Mouse (Mus musculus) limb, embryonic 14.5 days (tissue): ENCODE results near the gene Sh2b2. TPM values are rescaled to one million over a fixed set of nuclear protein-coding genes. Genes with fewer than 3 reads are reported as not detected.

Experiments used
- ATAC-seq: fragments of 200-750 bp; cut with Nextera tagmentation; 2 replicates; pipeline ENCODE4 v1.8.0; 2017; ENCODE audit warnings: low read depth, moderate number of reproducible peaks, moderate TSS enrichment; ENCODE audit not compliant: low FRiP score
- DNase-seq: peaks from one replicate; pipeline ENCODE4 v3.0.0-alpha.2; 2015; ENCODE audit warnings: low spot score
- H3K27ac ChIP-seq: fragments of 300-500 bp; sonication (generic); replicated peaks from 2 replicates; pipeline ENCODE4 v1.5.1; 2014; ENCODE audit warnings: low read depth, mild to moderate bottlenecking, low read length, moderate library complexity, mixed read lengths
- H3K27me3 ChIP-seq: fragments of 300-500 bp; sonication (generic); 2 replicates; pipeline ENCODE4 v1.6.1; 2014; ENCODE audit warnings: low read length, mixed read lengths; ENCODE audit not compliant: control insufficient read depth, insufficient read depth
- H3K36me3 ChIP-seq: fragments of 300-500 bp; sonication (generic); 2 replicates; pipeline ENCODE4 v1.6.1; 2014; ENCODE audit warnings: mild to moderate bottlenecking, low read length, moderate library complexity, mixed read lengths; ENCODE audit not compliant: control insufficient read depth, insufficient read depth
- H3K4me1 ChIP-seq: fragments of 300-500 bp; sonication (generic); 2 replicates; pipeline ENCODE4 v1.6.1; 2014; ENCODE audit warnings: antibody characterized with exemption, low read length, mixed read lengths; ENCODE audit not compliant: control insufficient read depth, insufficient read depth
- H3K4me2 ChIP-seq: fragments of 300-500 bp; sonication (generic); replicated peaks from 2 replicates; pipeline ENCODE4 v1.6.1; 2014; ENCODE audit warnings: low read depth, mild to moderate bottlenecking, low read length, moderate library complexity; ENCODE audit not compliant: severe bottlenecking
- H3K4me3 ChIP-seq: fragments of 300-500 bp; sonication (generic); replicated peaks from 2 replicates; pipeline ENCODE4 v1.5.1; 2014; ENCODE audit warnings: low read length
- H3K9ac ChIP-seq: fragments of 300-500 bp; sonication (generic); 2 replicates; pipeline ENCODE4 v1.6.1; 2014; ENCODE audit warnings: mild to moderate bottlenecking, low read depth, low read length, moderate library complexity; ENCODE audit not compliant: severe bottlenecking
- H3K9me3 ChIP-seq: fragments of 300-500 bp; sonication (generic); 2 replicates; pipeline ENCODE4 v1.6.1; 2016; ENCODE audit warnings: low read length; ENCODE audit not compliant: control insufficient read depth
- POLR2A ChIP-seq: fragments of 200-500 bp; IDR thresholded peaks from 2 replicates; pipeline ENCODE4 v1.8.0; 2012; ENCODE audit warnings: inconsistent platforms, mild to moderate bottlenecking, moderate library complexity, borderline replicate concordance; ENCODE audit not compliant: insufficient read depth, insufficient read length; ENCODE audit errors: extremely low read depth
- WGBS: fragments of 180-500 bp; shearing (Covaris S2); extraction: QIAGEN DNeasy Blood & Tissue Kit; methylation state at CpG from one replicate; pipeline ENCODE4 v1.1.7; 2014; 5-methylcytosine and 5-hydroxymethylcytosine counted together
- polyA plus RNA-seq, 2 experiments: library from polyadenylated mRNA; depleted of rRNA in 1 of 2; stranded (reverse) in 1 of 2; unstranded in 1 of 2; fragments of >200 nt; fragmentation: Nextera tagmentation in 1 of 2; extraction: Ambion mirVana in 1 of 2; gene quantifications; 2 replicates each; pipeline versions ENCODE4 v1.2.1 to v1.2.3; 2012 to 2014

The Sh2b2 gene
- polyA plus RNA-seq, 2 experiments: 6.3 to 14.6 TPM

- DNase-seq (peak; percentile 74), ATAC-seq (peak; percentile 53; the same call in 1 of the 2 replicates)
- no peaks in the 10 kb centered on the region for H3K27me3 ChIP-seq
- 29% methylated on average over 7 of the region's 7 CpGs for WGBS
- TF ChIP-seq POLR2A: no peak
- H3K4me3 ChIP-seq: no peak overlapping the region
- no peak overlapping the region for H3K27ac ChIP-seq
- H3K4me2 ChIP-seq: no peak overlapping the region
- peaks cover 5% of the 10 kb centered on the region for H3K4me1 ChIP-seq
- no peak overlapping the region for H3K9ac ChIP-seq
- no peaks in the 10 kb centered on the region for H3K9me3 ChIP-seq
- 0 out of 2 replicates have a peak, but pooled peaks cover 2% of the 10 kb centered on the region for H3K36me3 ChIP-seq
Measured at GRCm38 (mm10) chr5:136201832-136202231, 44.5 kb downstream of the Sh2b2 start.

GRCm38 (mm10) chr5:136199526-136199925, 46.8 kb downstream of the Sh2b2 start:
- WGBS: 33% methylated on average over 11 of the region's 11 CpGs
- ATAC-seq: no peak
- Histone ChIP-seq H3K9me3 (no peaks in the 10 kb centered on the region), H3K4me3 (peak overlapping the region; percentile 69), H3K9ac (peak overlapping the region; percentile 9; the same call in 1 of the 2 replicates), H3K4me2 (peak overlapping the region; percentile 68), H3K27me3 (no peaks in the 10 kb centered on the region), H3K27ac (no peak overlapping the region), H3K36me3 (peaks cover 24% of the 10 kb centered on the region), H3K4me1 (peaks cover 5% of the 10 kb centered on the region)
- no peak for DNase-seq
- TF ChIP-seq POLR2A: no peak

DNA sequence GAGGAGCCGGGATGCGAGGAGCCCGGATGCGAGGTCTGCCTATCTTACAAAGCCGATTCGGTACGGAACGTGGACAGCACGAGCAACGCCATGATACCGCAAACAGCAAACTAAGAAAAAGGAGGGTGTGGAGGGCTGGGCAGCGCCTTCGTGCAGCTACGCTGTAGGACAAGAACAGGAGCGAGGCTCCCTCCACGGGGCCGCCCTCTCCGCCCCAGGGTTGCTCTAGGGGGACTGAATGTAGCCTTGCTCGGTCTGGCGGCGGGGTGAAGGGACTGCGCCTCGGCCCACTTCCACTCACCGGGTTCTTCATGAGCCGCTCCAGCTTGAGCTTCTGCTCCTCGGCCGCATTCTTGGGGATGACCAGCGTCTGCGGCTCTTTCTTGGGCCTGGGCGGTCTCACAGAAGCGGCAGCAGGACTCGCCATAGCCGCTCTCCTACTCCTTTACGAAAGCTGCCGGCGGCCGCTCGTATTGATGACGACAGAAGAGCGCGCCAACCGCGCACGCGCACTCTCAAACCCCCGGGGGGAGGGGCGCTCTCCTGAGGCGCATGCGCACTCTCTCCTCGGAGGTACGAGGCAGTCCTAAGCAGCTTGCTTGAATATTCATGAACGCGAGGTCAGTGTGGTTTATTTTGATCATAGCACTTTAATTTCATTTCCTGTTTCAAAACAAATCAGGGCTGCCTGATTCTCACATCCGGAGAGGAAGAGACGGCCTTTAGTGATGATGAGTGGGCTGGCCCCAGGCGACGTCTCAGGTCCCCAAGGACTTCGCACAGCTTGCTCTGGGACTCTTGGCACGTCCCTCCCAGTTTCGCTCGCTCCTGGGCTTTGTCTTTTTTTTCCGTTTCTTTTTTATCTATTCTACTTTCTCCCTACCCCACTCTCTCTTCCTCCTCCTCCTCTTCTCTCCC, 47.6 kb downstream of the Sh2b2 start, which contains the start of gene Prkrip1:
Gene Prkrip1, minus strand, starts transcription at position 490 of the 918 bp plus-strand sequence.
- Histone ChIP-seq H3K36me3 (peaks cover 32% of the 10 kb centered on the region), H3K4me3 (peak within 1 kb of the TSS; percentile 69), H3K27me3 (no peaks in the 10 kb centered on the region), H3K9ac (peak within 1 kb of the TSS; percentile 74), H3K4me2 (peak within 1 kb of the TSS; percentile 68), H3K4me1 (peaks cover 5% of the 10 kb centered on the region), H3K9me3 (no peaks in the 10 kb centered on the region), H3K27ac (peak within 1 kb of the TSS; percentile 53)
- WGBS: under 1% methylated on average over 56 of the region's 62 CpGs
- ATAC-seq: peak; percentile 91
- TF ChIP-seq POLR2A: peak; percentile 46; the same call in 1 of the 2 replicates
- DNase-seq: peak; percentile 96

DNA sequence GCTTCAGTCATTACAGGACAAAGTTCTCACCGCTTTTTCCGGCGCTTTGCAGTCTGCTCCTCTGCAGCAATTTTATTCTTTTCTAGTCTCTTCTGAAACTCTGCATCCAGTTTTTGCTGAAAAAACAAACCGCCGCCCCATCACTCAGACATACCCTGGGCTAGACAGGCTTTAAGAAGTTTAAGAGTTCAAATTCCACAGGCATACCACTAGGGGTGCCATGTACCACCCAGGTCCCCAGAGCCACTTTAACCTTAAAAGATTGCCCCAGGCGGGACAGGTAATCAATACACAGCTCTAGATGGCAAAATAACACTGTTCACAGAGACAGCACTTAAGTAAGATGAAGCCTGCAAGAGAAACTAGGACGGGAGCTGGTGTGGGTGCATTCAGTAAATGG, 54.5 kb downstream of the Sh2b2 start:
- no peaks in the 10 kb centered on the region for H3K27me3 ChIP-seq
- ATAC-seq (no peak), DNase-seq (no peak)
- H3K4me2 ChIP-seq: no peak overlapping the region
- H3K4me3 ChIP-seq: no peak overlapping the region
- H3K4me1 ChIP-seq: no peaks in the 10 kb centered on the region
- no peak for TF ChIP-seq POLR2A
- WGBS: 86% methylated on average over 7 of the region's 7 CpGs
- no peak overlapping the region for H3K27ac ChIP-seq
- H3K9me3 ChIP-seq: no peaks in the 10 kb centered on the region
- H3K9ac ChIP-seq: no peak overlapping the region
- peaks cover 88% of the 10 kb centered on the region for H3K36me3 ChIP-seq

DNA sequence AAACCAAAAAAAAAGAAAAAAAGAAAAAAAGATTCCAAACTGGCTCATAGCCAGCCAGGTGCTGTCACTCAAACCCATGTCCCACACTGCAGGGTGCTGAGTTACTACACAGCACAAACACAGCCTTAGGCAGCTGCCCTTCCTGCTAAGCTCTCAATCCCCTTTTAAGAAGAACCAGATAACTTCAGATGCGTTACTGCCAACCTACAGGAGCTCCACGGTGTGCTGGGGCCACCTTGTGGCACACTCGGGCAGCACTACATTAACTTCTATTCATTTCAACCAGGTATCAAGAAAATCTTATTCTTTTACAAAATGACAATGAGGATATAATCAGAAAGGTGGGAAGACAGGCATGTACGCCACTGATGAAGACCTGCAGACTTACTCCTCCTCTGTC, 59.6 kb downstream of the Sh2b2 start:
- Histone ChIP-seq H3K9me3 (no peaks in the 10 kb centered on the region), H3K9ac (no peak overlapping the region), H3K27ac (no peak overlapping the region), H3K4me3 (no peak overlapping the region), H3K4me1 (no peaks in the 10 kb centered on the region), H3K4me2 (no peak overlapping the region), H3K27me3 (no peaks in the 10 kb centered on the region), H3K36me3 (peaks cover 74% of the 10 kb centered on the region)
- TF ChIP-seq POLR2A: no peak
- 45% methylated on average over 4 of the region's 4 CpGs for WGBS
- DNase-seq (peak; percentile 69), ATAC-seq (peak; percentile 57; the same call in 1 of the 2 replicates)
